Mouse (Mus musculus): ENCODE data around the gene Ltbr.

- no peak for TF ChIP-seq CTCF (IDR thresholded peaks at IDR 0.05; ENCODE audit: control insufficient read depth, insufficient read depth, insufficient read length)
- no peak for TF ChIP-seq CEBPB (IDR thresholded peaks at IDR 0.05; ENCODE audit: low read depth)
These were observed 6.6 kb upstream of the Ltbr start, which contains the start of gene Scnn1a for GRCm38 (mm10) chr6:125320323-125320722.
